Comparison of ENCODE assay signal across 11 mouse cellular contexts in the genomic region with DNA sequence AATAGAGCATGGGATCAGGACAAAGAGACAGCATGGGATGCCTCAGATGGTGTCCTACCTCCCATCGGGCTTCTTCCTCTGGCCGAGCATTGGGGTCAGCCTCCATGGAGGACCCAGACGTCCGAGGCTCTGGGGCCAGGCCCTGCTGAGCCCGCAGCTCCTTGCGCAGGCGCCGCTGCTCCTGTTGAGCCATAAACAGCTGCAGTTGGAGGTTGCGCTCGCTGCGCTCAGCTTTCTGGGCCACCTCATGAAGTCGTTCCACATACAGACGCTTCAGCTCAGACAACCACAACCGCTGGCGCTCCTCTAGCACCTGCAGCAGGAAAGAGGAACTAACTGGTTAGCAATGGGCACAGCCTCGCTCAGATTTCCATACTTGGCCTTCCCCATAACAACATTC. TPM values are rescaled to one million over a fixed set of nuclear protein-coding genes. Genes with fewer than 3 reads are reported as not detected.
DNase-seq lines count a peak whose midpoint lies in the region; ATAC-seq and TF ChIP-seq lines count a peak whose summit lies in the region.
"Had no signal": no experiment of that assay in that cellular context is flagged by ENCODE, and none has a peak within 500 bp of the region (broad histone marks: within the 10 kb centered on the region; RNA-seq: fewer than 3 reads in every experiment).

No protein-coding gene starts in this region.

- in situ Hi-C loops in ES-E14 (cut with MboI; ENCODE audit: low sequenced_read_pairs in 2 of 2, unreplicated experiment in 2 of 2) = no loop called here

- H3K27ac ChIP-seq in hindbrain, embryonic 14.5 days = no peak overlapping the region
- no peak overlapping the region; the same call in 1 of the 2 replicates for H3K27ac ChIP-seq in hindbrain, embryonic 16.5 days (ENCODE audit: low read depth, low read length)
- H3K27ac ChIP-seq in ES-E14 (ENCODE audit: insufficient read depth, low read depth, low read length, poor library complexity, severe bottlenecking) = peak overlapping the region; percentile 1; the same call in 1 of the 2 replicates
- H3K27ac ChIP-seq in hindbrain, postnatal 0 days = peak overlapping the region; percentile 60; the same call in 1 of the 2 replicates
- no peak overlapping the region for H3K27ac ChIP-seq in midbrain, embryonic 13.5 days
- H3K27ac ChIP-seq: intestine, embryonic 15.5 days; stomach, embryonic 15.5 days had no signal

- TF ChIP-seq CTCF in hindbrain, postnatal 0 days (IDR thresholded peaks at IDR 0.05; ENCODE audit: low read depth) = no peak

- peaks cover 4% of the 10 kb centered on the region; the same call in 1 of the 2 replicates for H3K27me3 ChIP-seq in hindbrain, embryonic 14.5 days (ENCODE audit: control insufficient read depth, insufficient read depth, low read length)
- no peaks in the 10 kb centered on the region for H3K27me3 ChIP-seq in hindbrain, embryonic 16.5 days (replicated peaks; ENCODE audit: control insufficient read depth, insufficient read depth, low read length)
- no peaks in the 10 kb centered on the region for H3K27me3 ChIP-seq in hindbrain, postnatal 0 days (ENCODE audit: insufficient read depth, low read length)
- peaks cover 4% of the 10 kb centered on the region; the same call in 1 of the 2 replicates for H3K27me3 ChIP-seq in midbrain, embryonic 13.5 days
- H3K27me3 ChIP-seq: intestine, embryonic 15.5 days; stomach, embryonic 15.5 days had no signal

- no peak overlapping the region for H3K9ac ChIP-seq in hindbrain, embryonic 14.5 days
- no peak overlapping the region for H3K9ac ChIP-seq in hindbrain, embryonic 16.5 days (ENCODE audit: low read depth, low read length)
- H3K9ac ChIP-seq in ES-E14 (ENCODE audit: insufficient read depth, low read depth, low read length, poor library complexity, severe bottlenecking) = peak overlapping the region; percentile 37; the same call in 1 of the 2 replicates
- H3K9ac ChIP-seq in hindbrain, postnatal 0 days (replicated peaks; ENCODE audit: low read length) = no peak overlapping the region
- no peak overlapping the region; the same call in 1 of the 2 replicates for H3K9ac ChIP-seq in midbrain, embryonic 13.5 days (replicated peaks)
- H3K9ac ChIP-seq: intestine, embryonic 15.5 days; stomach, embryonic 15.5 days had no signal

- no peak for ATAC-seq in hindbrain, embryonic 14.5 days (ENCODE audit: low FRiP score)
- no peak for ATAC-seq in hindbrain, embryonic 16.5 days
- no peak for ATAC-seq in hindbrain, postnatal 0 days
- ATAC-seq in midbrain, embryonic 13.5 days = no peak
- ATAC-seq: intestine, embryonic 15.5 days had no signal

- DNase-seq in hindbrain, embryonic 14.5 days (ENCODE audit: low spot score) = no peak
- no peak for DNase-seq in ES-E14 (ENCODE audit: low read depth, low spot score)
- no peak for DNase-seq in hindbrain, postnatal 0 days (ENCODE audit: low spot score)
- DNase-seq in spleen, postnatal 4 days (ENCODE audit: low spot score in 2 of 2) = peak; percentile 64 to 82
- DNase-seq in cerebellum, adult 9-11 months = no peak
- DNase-seq in embryo, embryonic 10 days (ENCODE audit: low spot score) = no peak

- H3K4me3 ChIP-seq in hindbrain, embryonic 14.5 days (replicated peaks; ENCODE audit: low read length) = no peak overlapping the region
- no peak overlapping the region for H3K4me3 ChIP-seq in hindbrain, embryonic 16.5 days (ENCODE audit: low read length)
- peak overlapping the region; percentile 39 to 46; a peak in 3 of 4 replicates for H3K4me3 ChIP-seq in ES-E14 (ENCODE audit: insufficient read depth in 1 of 2, low read depth in 1 of 2, low read length in 2 of 2, poor library complexity in 1 of 2, severe bottlenecking in 1 of 2)
- no peak overlapping the region for H3K4me3 ChIP-seq in hindbrain, postnatal 0 days (ENCODE audit: low read length)
- H3K4me3 ChIP-seq in midbrain, embryonic 13.5 days (replicated peaks) = no peak overlapping the region
- H3K4me3 ChIP-seq: intestine, embryonic 15.5 days; myocyte; stomach, embryonic 15.5 days had no signal

- 0 out of 2 replicates have a peak overlapping the region, but pooled peaks have one; percentile 10 for H3K4me2 ChIP-seq in hindbrain, embryonic 14.5 days (replicated peaks)
- no peak overlapping the region for H3K4me2 ChIP-seq in hindbrain, embryonic 16.5 days (ENCODE audit: low read length)
- H3K4me2 ChIP-seq in hindbrain, postnatal 0 days (ENCODE audit: low read depth, low read length) = no peak overlapping the region
- no peak overlapping the region for H3K4me2 ChIP-seq in midbrain, embryonic 13.5 days (replicated peaks)
- H3K4me2 ChIP-seq: intestine, embryonic 15.5 days; stomach, embryonic 15.5 days had no signal

- no peaks in the 10 kb centered on the region for H3K36me3 ChIP-seq in hindbrain, embryonic 14.5 days (replicated peaks; ENCODE audit: control insufficient read depth, insufficient read depth)
- peaks cover 3% of the 10 kb centered on the region; the same call in 1 of the 2 replicates for H3K36me3 ChIP-seq in hindbrain, embryonic 16.5 days (ENCODE audit: control insufficient read depth, insufficient read depth, low read length)
- H3K36me3 ChIP-seq in ES-E14 (ENCODE audit: control insufficient read depth, insufficient read depth, low read length, poor library complexity, severe bottlenecking) = peaks cover 39% of the 10 kb centered on the region
- H3K36me3 ChIP-seq in hindbrain, postnatal 0 days (ENCODE audit: insufficient read depth, low read length) = peaks cover 5% of the 10 kb centered on the region; the same call in 1 of the 2 replicates
- H3K36me3 ChIP-seq in midbrain, embryonic 13.5 days = no peaks in the 10 kb centered on the region
- H3K36me3 ChIP-seq: intestine, embryonic 15.5 days had no signal

- H3K9me3 ChIP-seq in hindbrain, embryonic 14.5 days (ENCODE audit: control insufficient read depth, low read length) = no peaks in the 10 kb centered on the region
- no peaks in the 10 kb centered on the region for H3K9me3 ChIP-seq in hindbrain, embryonic 16.5 days (ENCODE audit: control insufficient read depth, low read length)
- H3K9me3 ChIP-seq in ES-E14 (ENCODE audit: control insufficient read depth, insufficient read depth, low read depth, low read length) = no peaks in the 10 kb centered on the region
- no peaks in the 10 kb centered on the region for H3K9me3 ChIP-seq in hindbrain, postnatal 0 days (ENCODE audit: low read length)
- H3K9me3 ChIP-seq in midbrain, embryonic 13.5 days = no peaks in the 10 kb centered on the region
- H3K9me3 ChIP-seq: intestine, embryonic 15.5 days; stomach, embryonic 15.5 days had no signal

- peaks cover 9% of the 10 kb centered on the region for H3K4me1 ChIP-seq in hindbrain, embryonic 14.5 days (replicated peaks; ENCODE audit: control insufficient read depth, insufficient read depth, low read length)
- H3K4me1 ChIP-seq in hindbrain, embryonic 16.5 days (ENCODE audit: control insufficient read depth, insufficient read depth, low read depth, low read length) = peaks cover 13% of the 10 kb centered on the region
- H3K4me1 ChIP-seq in ES-E14 (ENCODE audit: control insufficient read depth in 2 of 2, insufficient read depth in 2 of 2, low read length in 2 of 2, poor library complexity in 1 of 2) = peaks cover 10 to 41% of the 10 kb centered on the region in 2 experiments
- H3K4me1 ChIP-seq in hindbrain, postnatal 0 days (ENCODE audit: insufficient read depth, low read length) = no peaks in the 10 kb centered on the region
- H3K4me1 ChIP-seq in midbrain, embryonic 13.5 days (replicated peaks) = peaks cover 11% of the 10 kb centered on the region

- WGBS in hindbrain, embryonic 14.5 days = 78% methylated on average over 16 of the region's 16 CpGs
- WGBS in hindbrain, embryonic 16.5 days = 63% methylated on average over 16 of the region's 16 CpGs
- WGBS in hindbrain, postnatal 0 days = 56% methylated on average over 16 of the region's 16 CpGs
- whole genome bisulfite sequencing in midbrain, embryonic 13.5 days = 74% methylated on average over 16 of the region's 16 CpGs

RNA-seq across cellular contexts. Expression of gene N4bp3, which starts 6.4 kb away (rescaled TPM):
- polyA plus RNA-seq in hindbrain, embryonic 14.5 days (2014; fragmentation: Nextera tagmentation; extraction: Ambion mirVana) = 19.9 and 22.4 TPM in 2 replicates
- 31.1 and 34.1 TPM in 2 replicates for polyA plus RNA-seq in hindbrain, embryonic 16.5 days (2015; fragmentation: Nextera tagmentation; extraction: Ambion mirVana)
- total RNA-seq in ES-E14 (2012; rRNA removed) = 23.7 and 43.8 TPM in 2 replicates
- total RNA-seq in hindbrain, postnatal 0 days (2014; rRNA removed) = 48.0 and 55.6 TPM in 2 replicates
- 29.0 and 30.3 TPM in 2 replicates for polyA plus RNA-seq in hindbrain, postnatal 0 days (2015; fragmentation: Nextera tagmentation; extraction: Ambion mirVana)
- 8.0 and 8.3 TPM in 2 replicates for polyA plus RNA-seq in midbrain, embryonic 13.5 days (2015; fragmentation: Nextera tagmentation; extraction: Ambion mirVana)

RNA-seq across cellular contexts. Expression of gene D930048N14Rik, which starts 6.5 kb away (rescaled TPM):
- polyA plus RNA-seq in hindbrain, embryonic 14.5 days (2014; fragmentation: Nextera tagmentation; extraction: Ambion mirVana) = 1.1 and 1.2 TPM in 2 replicates
- 1.4 and 1.8 TPM in 2 replicates for polyA plus RNA-seq in hindbrain, embryonic 16.5 days (2015; fragmentation: Nextera tagmentation; extraction: Ambion mirVana)
- 4.1 and 12.2 TPM in 2 replicates for total RNA-seq in ES-E14 (2012; rRNA removed)
- 0.75 and 2.3 TPM in 2 replicates for total RNA-seq in hindbrain, postnatal 0 days (2014; rRNA removed)
- polyA plus RNA-seq in hindbrain, postnatal 0 days (2015; fragmentation: Nextera tagmentation; extraction: Ambion mirVana) = 1.1 and 1.4 TPM in 2 replicates
- polyA plus RNA-seq in midbrain, embryonic 13.5 days (2015; fragmentation: Nextera tagmentation; extraction: Ambion mirVana) = 0.22 and 0.26 TPM in 2 replicates

RNA-seq across cellular contexts. Expression of gene Rmnd5b, which starts 8.5 kb away (rescaled TPM):
- polyA plus RNA-seq in hindbrain, embryonic 14.5 days (2014; fragmentation: Nextera tagmentation; extraction: Ambion mirVana) = 77.7 and 78.4 TPM in 2 replicates
- polyA plus RNA-seq in hindbrain, embryonic 16.5 days (2015; fragmentation: Nextera tagmentation; extraction: Ambion mirVana) = 79.8 and 82.2 TPM in 2 replicates
- 41.1 and 96.5 TPM in 2 replicates for total RNA-seq in ES-E14 (2012; rRNA removed)
- total RNA-seq in hindbrain, postnatal 0 days (2014; rRNA removed) = 81.3 and 99.9 TPM in 2 replicates
- polyA plus RNA-seq in hindbrain, postnatal 0 days (2015; fragmentation: Nextera tagmentation; extraction: Ambion mirVana) = 60.9 and 63.8 TPM in 2 replicates
- polyA plus RNA-seq in midbrain, embryonic 13.5 days (2015; fragmentation: Nextera tagmentation; extraction: Ambion mirVana) = 66.2 and 71.8 TPM in 2 replicates

RNA-seq across cellular contexts. Expression of gene Nhp2, which starts 24.7 kb away (rescaled TPM):
- 103 and 118 TPM in 2 replicates for polyA plus RNA-seq in hindbrain, embryonic 14.5 days (2014; fragmentation: Nextera tagmentation; extraction: Ambion mirVana)
- polyA plus RNA-seq in hindbrain, embryonic 16.5 days (2015; fragmentation: Nextera tagmentation; extraction: Ambion mirVana) = 98.4 and 103 TPM in 2 replicates
- 452 and 461 TPM in 2 replicates for total RNA-seq in ES-E14 (2012; rRNA removed)
- 43.9 and 60.8 TPM in 2 replicates for total RNA-seq in hindbrain, postnatal 0 days (2014; rRNA removed)
- polyA plus RNA-seq in hindbrain, postnatal 0 days (2015; fragmentation: Nextera tagmentation; extraction: Ambion mirVana) = 105 and 109 TPM in 2 replicates
- 104 and 110 TPM in 2 replicates for polyA plus RNA-seq in midbrain, embryonic 13.5 days (2015; fragmentation: Nextera tagmentation; extraction: Ambion mirVana)

RNA-seq across cellular contexts. Expression of gene Hnrnpab, which starts 37.6 kb away (rescaled TPM):
- polyA plus RNA-seq in hindbrain, embryonic 14.5 days (2014; fragmentation: Nextera tagmentation; extraction: Ambion mirVana) = 399 and 421 TPM in 2 replicates
- polyA plus RNA-seq in hindbrain, embryonic 16.5 days (2015; fragmentation: Nextera tagmentation; extraction: Ambion mirVana) = 221 and 253 TPM in 2 replicates
- total RNA-seq in ES-E14 (2012; rRNA removed) = 334 and 505 TPM in 2 replicates
- 212 and 258 TPM in 2 replicates for total RNA-seq in hindbrain, postnatal 0 days (2014; rRNA removed)
- 229 and 231 TPM in 2 replicates for polyA plus RNA-seq in hindbrain, postnatal 0 days (2015; fragmentation: Nextera tagmentation; extraction: Ambion mirVana)
- polyA plus RNA-seq in midbrain, embryonic 13.5 days (2015; fragmentation: Nextera tagmentation; extraction: Ambion mirVana) = 465 and 547 TPM in 2 replicates

Comparison
In these comparisons a context has a peak if more than half of its experiments do, and no peak if none do; other contexts are left out.
1. H3K27ac ChIP-seq: peak in ES-E14 (single experiment) and hindbrain, postnatal 0 days (single experiment); none in hindbrain, embryonic 14.5 days (single experiment), hindbrain, embryonic 16.5 days (single experiment) and midbrain, embryonic 13.5 days (single experiment).
2. DNase-seq: peak in spleen, postnatal 4 days (2 of 2); none in hindbrain, embryonic 14.5 days (single experiment), ES-E14 (single experiment), hindbrain, postnatal 0 days (single experiment), cerebellum, adult 9-11 months (single experiment) and embryo, embryonic 10 days (single experiment).
3. H3K4me3 ChIP-seq: peak in ES-E14 (2 of 2); none in hindbrain, embryonic 14.5 days (single experiment), hindbrain, embryonic 16.5 days (single experiment), hindbrain, postnatal 0 days (single experiment) and midbrain, embryonic 13.5 days (single experiment).